Mouse (Mus musculus): ENCODE data around the gene Abca1.

The Abca1 gene

GRCm38 (mm10) chr4:53121084-53121483, 38.6 kb downstream of the Abca1 start:
- DNase-seq = no peak

- no peak for DNase-seq
Observed at GRCm38 (mm10) chr4:53120038-53120685, 39.5 kb downstream of the Abca1 start.

GRCm38 (mm10) chr4:53118643-53119042, 41.1 kb downstream of the Abca1 start:
- no peak for DNase-seq

GRCm38 (mm10) chr4:53117610-53118009, 42.1 kb downstream of the Abca1 start:
- peak; percentile 50 to 56 for DNase-seq

- no peak for DNase-seq
Observed at GRCm38 (mm10) chr4:53117076-53117475, 42.6 kb downstream of the Abca1 start.

GRCm38 (mm10) chr4:53115866-53116265, 43.8 kb downstream of the Abca1 start:
- DNase-seq = peak in 1 of 2 experiments; percentile 22

GRCm38 (mm10) chr4:53115410-53115809, 44.3 kb downstream of the Abca1 start:
- no peak for DNase-seq

- no peak for DNase-seq
Observed at GRCm38 (mm10) chr4:53111919-53112355, 47.8 kb downstream of the Abca1 start.

- DNase-seq = peak; percentile 48 to 73
Observed at GRCm38 (mm10) chr4:53110356-53110755, 49.3 kb downstream of the Abca1 start.

- peak in 1 of 2 experiments; percentile 20 for DNase-seq
Observed at GRCm38 (mm10) chr4:53109381-53109928, 50.2 kb downstream of the Abca1 start.

GRCm38 (mm10) chr4:53108194-53108593, 51.5 kb downstream of the Abca1 start:
- no peak for DNase-seq

- DNase-seq = no peak
Observed at GRCm38 (mm10) chr4:53106732-53107131, 53.0 kb downstream of the Abca1 start.

GRCm38 (mm10) chr4:53106071-53106470, 53.6 kb downstream of the Abca1 start:
- no peak for DNase-seq

- DNase-seq = no peak
Observed at GRCm38 (mm10) chr4:53104634-53105033, 55.1 kb downstream of the Abca1 start.

GRCm38 (mm10) chr4:53102529-53102928, 57.2 kb downstream of the Abca1 start:
- DNase-seq = no peak

GRCm38 (mm10) chr4:53101306-53101705, 58.4 kb downstream of the Abca1 start:
- DNase-seq = no peak

- DNase-seq = no peak
Observed at GRCm38 (mm10) chr4:53100492-53100891, 59.2 kb downstream of the Abca1 start.

- DNase-seq = no peak
Observed at GRCm38 (mm10) chr4:53094850-53095249, 64.8 kb downstream of the Abca1 start.

GRCm38 (mm10) chr4:53094331-53094730, 65.4 kb downstream of the Abca1 start:
- no peak for DNase-seq

GRCm38 (mm10) chr4:53093615-53094014, 66.1 kb downstream of the Abca1 start:
- no peak for DNase-seq

GRCm38 (mm10) chr4:53089641-53090040, 70.1 kb downstream of the Abca1 start:
- peak in 1 of 2 experiments; percentile 25 for DNase-seq

- no peak for DNase-seq
Observed at GRCm38 (mm10) chr4:53088999-53089398, 70.7 kb downstream of the Abca1 start.

- DNase-seq = peak in 1 of 2 experiments; percentile 17
Observed at GRCm38 (mm10) chr4:53086636-53087035, 73.1 kb downstream of the Abca1 start.

- DNase-seq = no peak
Observed at GRCm38 (mm10) chr4:53085634-53086033, 74.1 kb downstream of the Abca1 start.

GRCm38 (mm10) chr4:53083071-53083470, 76.6 kb downstream of the Abca1 start:
- no peak for DNase-seq
